Mouse (Mus musculus): ENCODE data around the gene Apoa4. TPM values are rescaled to one million over a fixed set of nuclear protein-coding genes. Genes with fewer than 3 reads are reported as not detected.

Gene Apoa4
- total RNA-seq (2023): not detected

DNA sequence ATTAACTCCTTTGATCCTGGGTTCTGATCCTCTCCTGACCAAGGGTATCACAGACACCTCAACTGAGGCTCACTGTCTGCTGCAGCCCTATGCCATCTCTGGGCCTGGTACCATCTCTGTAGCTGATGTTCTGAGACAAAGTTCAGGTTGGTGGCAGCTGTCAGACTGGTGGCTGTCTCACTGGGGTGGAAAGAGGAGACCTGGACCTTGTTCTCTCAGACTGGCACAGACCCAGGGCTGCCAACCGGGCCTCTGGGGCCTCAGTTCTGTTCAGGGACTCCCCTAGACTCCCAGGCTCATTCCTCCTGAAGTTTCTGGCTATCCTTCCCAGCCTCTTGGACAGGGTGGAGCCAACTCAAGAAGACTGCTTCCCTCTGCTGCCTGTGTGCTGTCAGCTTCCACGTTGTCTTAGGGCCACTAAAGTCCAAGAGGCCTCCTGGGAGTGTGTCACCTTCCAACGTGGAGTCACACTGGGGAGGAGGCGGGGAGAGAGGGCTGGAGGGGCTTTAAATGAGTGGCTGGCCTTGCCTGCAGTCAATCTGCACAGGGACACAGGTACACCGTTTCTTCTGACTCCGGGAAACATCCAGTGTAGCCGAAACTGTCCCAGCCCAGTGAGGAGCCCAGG, at the start of gene Apoa4:
Gene Apoa4, plus strand, starts transcription at position 171 of the 628 bp plus-strand sequence.

GRCm38 (mm10) chr9:46228491-46228890, 12.0 kb upstream of the Apoa4 start, which contains the start of gene Apoa1:
Gene Apoa1 (plus strand): TSS chr9:46228580.

GRCm38 (mm10) chr9:46235596-46235648, 5.1 kb upstream of the Apoa4 start, which contains the start of gene Apoc3:
Gene Apoc3 (minus strand): TSS chr9:46235636.

DNA sequence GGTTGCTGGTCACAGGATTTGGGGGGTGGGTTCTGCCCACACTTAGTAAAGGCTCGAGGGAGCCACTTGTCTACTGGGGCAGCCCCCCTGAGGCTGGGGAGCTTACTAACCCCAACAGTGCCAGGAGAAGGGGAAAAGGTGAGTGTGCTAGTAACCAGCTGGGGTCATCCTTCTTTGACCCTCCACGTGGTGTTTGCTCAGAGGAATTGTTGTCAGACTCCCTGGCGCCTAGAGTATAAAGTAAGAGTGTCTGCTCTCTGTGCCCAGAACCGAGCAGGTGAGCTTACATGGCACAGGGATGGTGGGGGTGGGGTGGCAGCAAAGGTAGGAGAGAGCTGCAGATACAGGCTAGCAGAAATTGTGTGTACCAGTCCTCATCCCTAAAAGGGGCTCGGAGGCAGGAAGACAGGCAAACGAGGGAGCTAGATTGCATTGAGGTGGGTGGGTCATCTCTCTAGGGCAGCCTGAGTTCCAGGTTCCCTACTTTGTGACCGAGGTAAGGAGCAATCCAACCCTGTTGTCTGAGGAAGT, 27.9 kb downstream of the Apoa4 start, which contains the start of gene Apoa5:
Gene Apoa5, plus strand, starts transcription at position 291 of the 531 bp plus-strand sequence.

DNA sequence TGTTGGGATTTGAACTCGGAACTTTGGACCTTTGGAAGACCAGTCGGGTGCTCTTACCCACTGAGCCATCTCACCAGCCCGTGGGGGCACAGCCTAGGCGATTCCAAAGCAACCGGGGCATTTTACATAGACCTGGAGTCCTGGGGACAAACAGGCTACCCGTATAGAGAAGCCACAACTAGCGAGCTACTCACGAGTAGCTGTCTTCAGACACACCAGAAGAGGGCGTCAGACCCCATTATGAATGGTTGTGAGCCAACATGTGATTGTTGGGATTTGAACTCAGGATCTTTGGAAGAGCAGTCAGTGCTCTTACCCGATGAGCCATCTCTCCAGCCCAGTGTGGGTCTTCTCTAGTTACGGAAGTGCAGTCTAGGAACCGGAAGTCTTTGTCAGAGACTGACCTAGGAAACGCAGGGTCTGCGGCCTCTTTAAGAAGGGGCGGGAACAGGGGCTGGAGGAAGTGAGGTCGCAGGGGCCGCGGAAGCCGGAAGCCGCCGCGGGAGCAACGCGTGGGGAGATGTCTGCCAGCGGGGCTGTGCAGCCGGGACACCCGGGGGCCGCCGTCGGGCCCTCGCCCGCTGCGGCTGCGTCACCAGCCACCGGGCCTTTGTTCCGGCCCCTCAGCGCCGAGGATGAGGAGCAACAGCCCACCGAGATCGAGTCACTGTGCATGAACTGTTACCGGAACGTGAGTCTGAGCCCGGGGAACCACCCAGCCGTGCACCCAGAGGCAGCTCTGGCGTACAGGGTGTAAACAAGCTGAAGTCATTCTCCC, 32.4 kb downstream of the Apoa4 start, which contains the start of gene Zpr1:
Gene Zpr1, plus strand, starts transcription at position 388 of the 778 bp plus-strand sequence.

GRCm38 (mm10) chr9:46282631-46283436, 42.3 kb downstream of the Apoa4 start, which contains the start of gene Bud13:
Gene Bud13 (plus strand): TSS chr9:46283008.

Other genes with a start within 250 kb of the Apoa4 start
- 69.5 TPM for gene Pafah1b2, start 228.0 kb upstream of the Apoa4 start, total RNA-seq (2023)
- gene Sik3, start 227.9 kb upstream of the Apoa4 start, total RNA-seq (2023): 67.2 TPM
- not detected for gene Apoa1, start 12.1 kb upstream of the Apoa4 start, total RNA-seq (2023)
- gene Apoc3, start 5.1 kb upstream of the Apoa4 start, total RNA-seq (2023): not detected
- not detected for gene Apoa5, start 27.9 kb downstream of the Apoa4 start, total RNA-seq (2023)
- 103 TPM for gene Zpr1, start 32.4 kb downstream of the Apoa4 start, total RNA-seq (2023)
- 25.9 TPM for gene Bud13, start 42.3 kb downstream of the Apoa4 start, total RNA-seq (2023)
- gene 4931429L15Rik, start 79.3 kb downstream of the Apoa4 start, total RNA-seq (2023): not detected